Mouse (Mus musculus) ZHBTc4 (cell line): ENCODE measurements around the gene Dnajb6.
A peak's percentile ranks its signal among the peaks of the same experiment; 100 is the strongest.

Experiments
- DNase-seq: peaks from one replicate; pipeline ENCODE4 v3.0.0-alpha.2; 2011; ENCODE audit warnings: low read depth, low spot score

Gene Dnajb6

DNA sequence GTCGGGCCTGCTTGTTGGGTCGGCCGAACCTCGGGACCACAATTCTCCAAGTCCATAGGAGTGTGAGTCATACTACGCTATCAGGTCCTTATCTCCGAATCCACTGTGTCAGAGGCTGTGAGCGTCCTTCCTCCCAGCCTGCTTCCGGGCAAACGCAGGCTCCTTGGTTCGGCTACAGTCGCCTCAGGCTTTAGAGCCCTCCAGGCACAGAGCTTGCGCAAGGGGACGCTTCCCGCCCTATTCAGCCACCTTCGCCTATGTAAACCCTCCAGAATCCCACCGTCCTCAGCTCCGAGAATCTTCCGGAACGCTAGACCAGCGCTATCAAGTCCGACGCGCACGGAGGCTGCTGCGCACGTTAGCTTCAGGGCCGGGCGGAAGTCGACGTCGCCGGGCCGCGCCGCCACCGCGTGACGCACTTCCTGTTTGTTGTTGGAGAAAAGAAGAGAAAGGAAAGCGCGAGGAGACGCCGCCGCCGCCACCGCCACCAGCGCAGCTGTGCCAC, at the start of gene Dnajb6, which contains the start of gene Gm5129:
TSS of gene Dnajb6 (plus strand) at position 132 of the 505 bp plus-strand sequence.
TSS of gene Gm5129 (minus strand) at position 380 of the 505 bp plus-strand sequence.
- DNase-seq, result peak; percentile 98

DNA sequence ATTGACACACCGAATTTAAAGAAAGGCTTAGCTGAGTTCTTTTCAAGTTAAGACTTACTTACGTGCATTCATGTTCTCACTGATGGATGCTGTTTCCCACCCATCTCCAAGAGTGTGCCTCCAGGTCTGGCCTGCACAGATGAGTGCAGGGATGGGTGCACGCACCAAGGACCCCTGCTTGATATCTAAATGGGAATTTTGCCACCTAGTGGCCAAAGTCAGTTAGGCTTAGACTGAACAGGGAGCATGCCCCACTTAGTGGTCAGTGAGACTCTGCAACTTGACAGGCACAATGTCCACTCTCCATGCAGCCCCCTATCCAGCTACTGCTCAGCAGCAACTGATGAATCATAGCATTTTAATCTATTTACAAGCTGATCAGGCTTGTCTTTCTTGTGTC, 47.8 kb upstream of the Dnajb6 start:
- peak; percentile 73 for DNase-seq

DNA sequence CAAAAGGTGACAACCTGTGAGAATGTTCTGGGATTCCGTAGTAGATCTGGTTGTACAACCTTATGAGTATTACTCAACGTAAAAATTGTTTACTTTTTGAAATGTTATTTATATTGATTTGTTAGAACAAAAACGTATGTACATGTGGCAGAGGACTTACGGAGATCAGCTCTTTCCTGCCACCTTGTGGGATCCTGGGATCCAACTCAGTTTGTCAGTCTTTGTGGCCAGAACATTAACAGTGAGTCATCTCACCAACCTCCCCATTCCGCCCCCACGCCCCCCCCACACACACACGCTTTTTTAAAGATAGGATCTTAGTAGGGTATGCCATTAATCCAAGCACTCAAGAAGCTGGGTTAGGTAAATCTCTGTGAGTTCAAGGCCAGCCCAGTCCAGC, 47.1 kb upstream of the Dnajb6 start:
- no peak for DNase-seq

DNA sequence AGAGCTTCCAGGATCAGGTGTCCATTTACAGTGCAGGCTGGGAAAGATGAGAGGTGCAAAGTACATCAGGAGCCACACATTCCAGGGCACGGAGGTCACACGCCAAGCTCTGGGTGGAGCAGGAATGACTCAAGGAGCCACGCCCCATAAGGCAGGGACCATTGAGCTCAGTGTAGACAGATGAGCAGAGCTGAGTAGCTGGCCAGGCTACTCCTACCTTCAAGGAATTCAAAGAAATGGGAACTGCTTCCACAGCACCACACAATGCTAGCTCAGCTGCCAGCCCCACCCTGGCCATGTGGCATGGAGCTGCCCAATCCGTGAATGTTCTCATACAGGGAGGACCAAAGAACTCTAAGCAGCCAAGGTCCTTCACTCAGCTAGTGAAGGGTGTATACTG, 37.0 kb upstream of the Dnajb6 start:
- DNase-seq, result peak; percentile 94

DNA sequence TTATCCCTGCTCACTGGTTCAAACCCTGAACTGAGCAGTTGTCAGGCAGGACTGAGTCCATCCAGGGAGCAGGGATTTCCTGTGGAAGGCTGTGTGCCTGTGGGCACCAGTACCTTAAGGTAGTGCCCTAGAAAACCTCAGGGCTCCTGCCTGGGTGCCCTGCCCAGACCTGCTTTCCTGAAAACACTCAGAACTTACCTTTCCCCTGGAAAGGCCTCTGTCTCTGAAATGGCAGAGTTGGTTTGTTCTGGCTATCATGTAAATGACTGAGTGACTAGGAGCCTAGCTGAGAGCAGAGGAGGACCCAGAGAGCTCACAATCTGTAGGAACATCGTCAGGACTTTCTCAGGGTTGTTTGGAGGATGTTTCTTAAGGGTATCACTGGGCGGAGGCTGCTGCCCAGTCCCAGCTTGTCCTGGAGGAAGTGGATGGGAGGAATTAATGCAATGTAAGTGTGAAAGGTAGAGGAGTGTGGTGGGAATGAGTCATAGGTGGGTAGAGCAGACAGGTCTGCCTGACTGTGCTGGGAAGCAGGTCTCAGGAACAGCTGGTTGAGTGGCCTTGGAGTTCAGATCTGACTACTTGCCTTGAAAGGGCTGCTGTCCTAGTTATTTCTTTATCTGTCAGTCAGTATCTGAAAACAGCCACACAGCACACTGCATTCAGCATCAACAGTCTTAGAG, 35.8 kb upstream of the Dnajb6 start:
- DNase-seq, result no peak

DNA sequence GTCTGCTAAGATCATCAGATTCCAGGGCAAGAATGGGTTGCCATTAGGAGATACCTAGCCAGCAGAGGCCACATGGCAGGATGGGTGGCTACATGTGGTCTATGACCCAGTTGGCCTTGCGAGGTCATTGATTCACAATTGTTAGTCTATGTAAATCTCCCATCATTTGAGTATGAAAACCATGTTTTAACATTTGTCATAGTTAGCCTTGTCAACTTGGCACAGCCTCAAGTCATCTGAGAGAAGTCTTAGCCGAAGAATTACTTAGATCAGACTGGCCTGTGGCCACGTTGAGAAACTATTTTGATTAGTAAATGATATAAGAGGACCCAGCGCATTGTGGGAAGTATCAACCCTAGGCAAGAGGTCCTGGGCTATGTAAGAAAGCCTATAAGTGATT, 28.2 kb upstream of the Dnajb6 start:
- DNase-seq, result no peak

DNA sequence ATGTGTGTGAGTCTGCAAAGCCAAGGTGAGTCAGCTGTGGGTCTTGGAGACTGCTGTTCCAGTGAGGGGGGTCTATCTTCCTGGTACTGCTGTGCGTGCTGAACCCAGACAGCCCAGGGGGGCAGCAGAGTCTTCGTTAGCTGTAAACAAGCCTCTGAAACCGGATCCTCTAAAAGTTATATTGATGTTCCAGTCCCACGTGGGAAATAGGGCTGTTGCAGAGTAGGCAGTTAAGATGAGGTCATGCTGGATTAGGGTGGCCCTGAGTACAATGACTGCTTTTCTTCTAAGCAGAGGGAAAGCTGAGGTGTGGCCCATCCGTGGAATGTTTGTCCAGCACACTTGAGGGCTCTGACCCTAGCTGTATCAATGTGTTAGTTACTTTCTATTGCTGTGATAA, 27.2 kb upstream of the Dnajb6 start:
- DNase-seq, result peak; percentile 46

DNA sequence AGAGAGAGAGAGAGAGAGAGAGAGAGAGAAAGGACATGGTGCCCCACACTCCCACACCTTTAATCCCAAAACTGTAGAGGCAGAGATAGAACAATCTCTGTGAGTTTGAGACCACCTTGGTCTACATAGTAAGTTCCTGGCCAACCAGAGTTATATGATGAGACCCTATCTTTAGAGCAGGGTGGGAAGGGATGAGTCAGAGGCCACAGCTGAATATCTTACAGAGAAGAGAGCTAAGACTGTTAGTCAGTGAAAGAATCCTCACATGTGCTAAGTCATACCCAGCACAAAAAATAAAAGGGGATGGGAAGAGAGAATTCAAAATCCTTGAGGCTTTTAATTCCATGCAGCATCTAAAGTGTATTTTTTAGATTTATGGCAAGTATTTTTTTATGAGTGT, 23.9 kb upstream of the Dnajb6 start:
- no peak for DNase-seq

DNA sequence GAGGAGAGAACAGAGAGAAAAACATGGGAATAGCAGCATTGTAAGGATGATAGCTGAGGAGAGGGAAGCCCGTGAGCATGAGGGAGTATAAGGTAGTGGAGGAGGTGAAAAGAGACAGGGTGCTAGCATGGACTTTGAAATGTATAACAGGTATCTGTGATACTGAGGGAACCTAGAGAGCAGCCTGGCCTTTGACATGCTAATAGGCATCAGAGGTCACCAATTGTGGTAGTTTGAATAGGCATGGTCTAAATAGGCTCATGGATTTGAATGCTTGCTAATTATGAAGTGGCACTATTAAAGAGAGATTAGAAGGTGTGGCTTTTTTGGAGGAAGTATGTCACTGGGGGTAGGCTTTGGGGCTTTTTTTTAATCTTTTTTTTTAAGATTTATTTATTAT, 22.6 kb upstream of the Dnajb6 start:
- DNase-seq, result peak; percentile 61

DNA sequence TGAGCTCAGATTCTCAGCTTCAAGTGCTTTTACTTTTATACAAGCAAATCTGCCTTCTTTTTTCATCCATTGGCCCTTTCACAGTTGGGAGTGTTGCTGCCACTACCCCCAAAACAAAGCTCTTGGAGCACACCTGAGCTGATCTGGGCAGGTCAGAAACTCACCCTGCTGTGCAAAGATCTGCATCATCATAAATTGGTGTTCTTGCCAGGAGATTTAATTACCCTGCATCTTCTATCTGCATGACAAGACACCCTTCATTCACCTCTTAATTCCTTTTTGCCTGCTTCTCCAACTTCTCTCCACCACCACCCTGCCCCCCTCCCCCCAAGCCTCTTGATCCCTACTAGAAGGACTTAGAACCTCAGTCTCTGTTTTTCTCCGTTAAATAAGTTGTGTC, 14.3 kb upstream of the Dnajb6 start:
- peak; percentile 28 for DNase-seq

DNA sequence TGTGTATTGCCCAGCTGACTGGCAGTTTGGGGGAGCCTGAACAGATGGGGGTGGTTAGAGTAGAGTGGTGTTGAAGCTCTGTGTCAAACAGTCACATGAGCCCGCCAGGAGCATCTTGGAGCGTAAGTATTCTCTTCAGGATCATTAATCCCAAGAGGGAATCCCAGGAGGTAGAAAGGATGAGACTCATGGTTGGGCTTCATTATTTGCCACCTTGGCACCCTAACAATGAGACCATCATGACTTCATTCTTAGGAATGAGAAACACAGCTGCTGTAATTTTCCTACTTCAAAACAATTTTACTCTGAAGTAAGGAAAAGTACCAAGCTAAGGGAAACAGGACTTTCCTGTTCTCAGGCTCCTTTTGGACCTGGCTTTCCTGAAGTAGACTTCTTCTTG, 10.1 kb upstream of the Dnajb6 start:
- DNase-seq, result no peak

DNA sequence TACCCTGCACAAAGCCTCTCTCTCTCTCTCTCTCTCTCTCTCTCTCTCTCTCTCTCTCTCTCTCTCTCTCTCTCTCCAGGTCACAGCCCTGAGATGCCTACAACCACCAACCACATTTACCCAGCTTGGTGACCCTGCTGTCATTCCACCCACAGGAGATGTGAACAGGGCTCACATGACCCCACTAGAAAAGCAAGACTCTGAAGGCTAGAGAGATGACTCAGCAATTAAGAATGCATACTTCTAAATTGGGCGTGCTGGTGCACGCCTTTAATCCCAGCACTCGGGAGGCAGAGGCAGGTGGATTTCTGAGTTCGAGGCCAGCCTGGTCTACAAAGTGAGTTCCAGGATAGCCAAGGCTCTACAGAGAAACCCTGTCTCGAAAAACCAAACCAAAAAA, 9.4 kb upstream of the Dnajb6 start:
- DNase-seq, result peak; percentile 54

DNA sequence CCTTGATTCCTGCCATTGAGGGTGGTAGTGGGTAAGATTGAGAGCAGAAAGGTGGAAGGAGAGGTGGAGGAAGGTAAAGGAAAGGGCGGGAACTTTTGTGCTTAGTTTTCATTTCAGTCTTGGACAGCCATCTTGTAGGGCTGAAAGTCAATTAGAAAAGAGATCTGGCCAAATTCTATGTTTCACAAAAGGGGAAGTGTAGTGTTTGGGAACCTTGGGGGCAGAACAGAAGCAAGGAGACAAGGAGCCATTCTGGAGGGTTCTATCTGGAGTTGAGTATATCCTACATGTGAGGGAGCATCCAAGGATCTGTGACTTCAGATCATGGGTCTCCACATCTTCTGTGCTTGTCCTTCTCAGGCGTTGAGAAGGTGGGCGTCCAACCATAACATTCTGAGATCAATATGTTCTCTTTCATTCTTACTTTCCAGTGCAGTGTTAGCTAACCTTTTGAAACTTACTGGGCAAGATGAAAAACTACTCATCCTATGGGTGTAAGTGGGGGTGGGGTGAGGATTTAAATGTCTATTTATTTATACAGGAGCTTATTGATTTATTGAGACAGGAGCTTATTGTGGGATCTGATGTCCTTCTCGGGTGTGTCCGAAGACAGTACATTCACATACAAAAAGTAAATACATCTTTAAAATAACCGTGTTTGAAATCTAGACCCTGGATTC, 517 bp upstream of the Dnajb6 start:
- no peak for DNase-seq

DNA sequence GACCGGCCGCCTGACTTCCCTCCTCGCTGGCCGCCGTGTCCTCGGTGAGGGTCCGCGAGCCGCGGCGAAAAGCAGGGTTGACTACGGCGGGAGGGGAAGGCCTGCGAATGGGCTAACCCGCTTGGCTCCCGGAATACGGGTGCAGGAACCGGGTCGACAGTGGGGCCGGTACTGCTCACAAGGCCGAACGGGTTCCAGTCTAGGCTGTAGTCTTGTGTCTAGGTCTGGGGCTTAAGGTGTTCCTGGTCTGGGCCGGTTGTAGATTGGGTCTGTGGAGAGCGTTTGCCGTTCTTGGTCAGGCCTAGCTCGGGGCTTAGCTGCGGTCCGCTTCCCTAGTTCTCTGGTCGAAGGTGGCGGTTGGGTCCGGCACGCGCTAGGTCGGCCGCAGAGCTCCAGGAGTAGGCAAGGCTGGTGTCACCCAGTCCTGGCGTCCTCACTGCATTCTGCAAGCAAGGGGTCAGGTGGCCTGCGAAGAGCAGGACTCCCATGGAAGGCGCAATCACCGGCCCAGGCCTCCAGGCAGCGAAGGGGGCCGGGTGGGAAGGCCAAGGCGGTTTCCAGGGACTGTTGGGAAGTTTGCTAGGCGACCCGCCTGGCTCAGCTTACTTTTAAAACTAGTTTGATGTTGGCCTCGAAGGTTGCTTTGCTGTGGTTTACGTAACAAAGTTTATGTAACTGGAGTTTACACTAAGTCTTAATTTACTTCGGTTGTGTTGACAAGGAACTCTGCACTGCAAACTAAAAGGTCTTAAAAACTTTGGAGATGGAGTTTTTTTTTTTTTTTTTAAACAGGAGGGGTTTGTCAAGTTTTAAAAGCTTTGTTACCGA, 799 bp downstream of the Dnajb6 start:
- DNase-seq, result peak; percentile 53

DNA sequence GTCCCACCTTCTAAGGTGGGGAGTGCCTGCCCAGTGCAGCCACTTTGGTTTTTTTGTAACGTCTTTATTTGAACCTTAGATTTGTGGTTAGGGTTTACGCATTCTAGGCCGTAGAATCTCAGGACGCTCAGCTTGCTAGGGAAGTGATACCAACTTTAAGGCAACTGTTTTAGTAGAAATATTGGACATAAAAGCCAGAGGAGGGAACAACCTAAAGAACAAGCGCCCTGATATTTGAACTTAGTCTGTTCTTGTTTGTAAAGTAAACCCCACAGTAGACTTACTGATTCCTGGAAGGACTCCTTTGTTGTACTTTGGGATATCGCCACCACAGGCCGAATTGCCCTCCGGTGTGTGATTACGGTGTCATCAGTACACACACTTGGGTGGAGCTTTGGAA, 1.5 kb downstream of the Dnajb6 start:
- DNase-seq, result no peak

DNA sequence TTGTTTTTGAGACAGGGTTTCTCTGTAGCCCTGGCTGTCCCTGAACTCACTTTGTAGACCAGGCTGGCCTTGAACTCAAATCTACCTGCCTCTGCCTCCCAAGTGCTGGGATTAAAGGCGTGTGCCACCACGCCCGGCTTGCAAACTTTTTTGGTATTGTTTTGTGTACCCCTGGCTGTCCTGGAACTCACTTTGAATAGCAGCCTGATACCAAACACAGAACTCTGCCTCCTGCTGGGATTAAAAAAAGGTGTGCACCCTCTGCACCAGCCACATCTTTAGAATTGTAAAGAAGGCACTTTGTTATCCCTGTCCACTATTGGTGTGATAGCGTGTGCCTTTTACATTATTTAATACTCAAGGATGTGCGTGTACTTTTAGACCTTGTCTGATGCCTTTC, 2.0 kb downstream of the Dnajb6 start:
- DNase-seq, result peak; percentile 87

DNA sequence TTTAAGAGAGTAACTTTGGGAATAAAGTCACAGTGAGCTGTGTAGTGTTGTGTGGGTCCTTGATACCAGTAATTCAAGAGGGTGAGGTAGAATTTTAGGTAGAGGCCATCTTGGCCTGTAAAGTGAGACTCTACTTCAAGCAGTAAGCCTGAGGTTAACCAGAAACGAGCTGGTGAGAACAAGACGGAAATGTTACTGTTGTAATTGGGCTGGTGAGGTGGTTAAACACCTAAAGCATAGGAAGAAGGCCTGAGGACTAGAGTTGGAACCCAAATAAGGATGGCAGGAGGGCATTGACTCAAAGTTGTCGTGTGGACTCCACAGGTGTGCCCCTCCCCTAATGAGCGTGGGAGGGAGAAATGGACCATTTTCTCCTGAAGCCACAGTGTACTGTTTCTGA, 2.6 kb downstream of the Dnajb6 start:
- DNase-seq, result no peak

DNA sequence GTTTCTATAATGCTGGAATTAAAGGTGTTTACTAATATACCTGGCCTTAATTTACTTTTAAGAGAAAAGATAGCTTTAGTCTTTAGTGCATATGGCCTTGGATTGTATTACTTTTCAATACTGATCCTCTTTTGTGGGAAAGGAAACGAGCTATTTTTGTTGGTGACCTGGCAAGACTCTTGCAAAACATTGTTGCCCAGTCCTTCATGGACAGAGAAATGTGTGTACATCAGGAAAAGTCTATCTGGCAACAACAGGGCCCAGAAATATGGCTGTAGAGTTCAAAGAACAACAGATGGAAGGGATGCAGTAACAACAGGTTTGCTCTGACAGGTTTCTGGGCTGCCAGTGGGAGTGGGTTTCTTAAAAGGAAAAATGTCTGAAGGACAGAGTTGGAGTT, 5.2 kb downstream of the Dnajb6 start:
- no peak for DNase-seq

DNA sequence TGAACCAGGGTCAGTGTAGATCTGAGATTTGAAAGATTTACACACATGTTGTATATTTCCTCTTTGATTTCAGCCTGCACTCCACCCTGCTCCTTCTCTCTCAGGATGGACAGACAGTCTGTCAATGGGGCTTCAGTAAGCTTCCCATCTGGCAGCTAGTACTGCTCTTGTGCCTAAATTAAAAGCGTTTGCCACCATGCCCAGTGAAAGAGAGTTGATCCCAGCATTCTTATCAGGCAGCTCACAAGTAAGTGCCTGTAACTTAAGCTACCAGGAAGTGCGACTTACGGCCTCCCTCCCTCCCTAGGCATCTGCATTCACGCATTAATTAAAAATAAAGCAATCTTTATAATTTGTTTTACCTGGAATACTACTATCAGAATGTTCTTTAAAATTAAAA, 5.6 kb downstream of the Dnajb6 start:
- no peak for DNase-seq

DNA sequence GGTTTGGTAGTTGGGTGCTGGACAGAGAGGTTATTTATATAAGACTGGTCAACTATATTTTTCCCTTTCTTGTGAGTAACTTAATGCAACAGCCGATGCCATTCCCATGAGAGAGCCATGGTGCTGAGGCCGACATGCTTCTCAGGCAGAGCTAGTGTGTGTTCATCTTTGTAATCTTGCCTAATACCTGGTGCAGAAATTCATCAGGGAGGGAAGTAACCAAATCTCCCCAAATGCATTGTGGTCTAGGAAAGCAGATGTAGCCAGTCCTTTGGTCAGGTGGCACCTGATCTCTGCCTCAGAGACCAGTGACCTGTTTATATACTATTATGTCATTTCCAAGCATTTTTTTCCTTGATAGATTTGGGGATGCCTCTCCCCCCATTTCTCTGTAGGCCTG, 12.2 kb downstream of the Dnajb6 start:
- DNase-seq, result no peak

DNA sequence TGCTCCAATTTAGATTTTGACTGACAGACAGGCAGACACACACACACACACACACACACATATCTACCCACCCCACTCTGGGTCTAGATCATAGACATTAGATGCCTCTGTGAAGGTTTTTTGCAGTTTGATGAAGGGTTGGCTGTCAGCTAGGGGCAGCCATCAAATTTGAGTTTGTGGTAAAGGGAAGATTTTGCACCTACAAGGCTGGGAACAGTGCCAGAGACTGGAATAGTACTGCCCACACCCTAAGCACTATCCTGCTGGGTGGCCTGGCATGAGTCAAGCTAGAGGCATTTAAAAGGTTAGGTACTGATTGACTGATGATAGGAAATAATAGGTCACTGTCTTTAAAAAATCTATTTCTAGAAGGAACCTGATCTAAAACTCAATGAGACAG, 15.8 kb downstream of the Dnajb6 start:
- no peak for DNase-seq

DNA sequence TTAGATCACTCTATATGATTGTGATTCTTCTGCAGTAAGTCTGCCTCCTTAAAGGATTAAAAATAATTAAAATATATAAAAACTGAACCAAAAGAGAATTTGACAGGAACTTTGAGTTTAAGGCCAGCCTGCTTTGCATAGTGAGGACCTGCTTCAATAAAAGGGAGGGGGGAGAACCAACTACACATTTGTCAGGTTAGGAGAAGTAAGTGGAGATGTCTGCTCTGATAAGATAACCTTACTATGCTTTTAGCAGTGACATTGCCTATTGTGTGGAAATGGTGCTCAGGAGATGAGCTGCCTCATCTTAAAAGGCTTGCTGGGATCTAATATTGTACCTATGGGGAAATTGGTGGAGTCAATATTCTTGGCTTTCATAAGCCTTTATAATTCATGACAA, 17.4 kb downstream of the Dnajb6 start:
- no peak for DNase-seq
